Mouse (Mus musculus): ENCODE measurements around the gene Msmp.
"Not testable (repeated sequence)": the region's sequence is repeated elsewhere in the genome, so short reads cannot be mapped to it uniquely, and the experiment has no call there.

Gene Msmp

DNA sequence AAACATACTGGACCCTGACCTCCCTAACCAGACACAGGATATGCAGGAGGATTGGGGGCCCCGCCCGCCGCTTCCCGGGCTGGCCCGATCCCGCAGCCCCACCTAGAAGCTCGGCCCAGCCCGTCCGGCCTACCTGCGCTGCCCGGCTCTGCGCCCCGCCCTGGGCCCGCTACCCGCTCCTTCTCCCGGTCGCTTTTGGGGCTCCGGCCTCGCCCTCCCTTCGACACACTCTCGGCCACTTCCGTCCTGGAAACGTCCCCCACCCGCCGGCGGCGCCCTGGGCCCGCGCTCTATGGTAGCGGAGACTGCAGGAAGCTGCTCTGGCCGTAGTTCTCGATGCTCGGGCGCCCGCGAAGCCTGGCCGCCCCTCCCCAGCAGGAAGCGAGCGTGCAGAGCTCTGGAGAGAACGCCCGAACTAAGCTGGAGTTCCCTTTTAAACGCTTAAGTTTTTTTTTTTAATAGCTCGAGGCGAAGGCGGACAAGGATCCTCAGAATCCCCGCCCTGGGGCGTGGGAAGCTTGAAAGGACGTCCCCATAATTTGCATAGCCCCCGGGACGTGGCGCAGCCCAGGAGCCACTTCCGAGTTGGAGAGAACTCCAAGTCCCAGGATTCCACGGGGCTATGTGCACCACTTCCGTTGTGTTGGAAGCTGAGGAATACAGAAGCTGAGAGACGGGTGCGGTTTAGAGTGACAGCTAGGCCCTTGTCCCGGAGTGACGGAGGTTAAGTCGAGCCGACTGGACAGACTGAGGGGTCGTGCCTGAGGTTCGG, 22.1 kb downstream of the Msmp start, which contains the start of the genes Creb3 and Tln1:
Gene Creb3, plus strand, starts transcription at position 336 of the 772 bp plus-strand sequence.
Gene Tln1, minus strand, starts transcription at position 695 of the 772 bp plus-strand sequence.
- DNase-seq (ENCODE audit: low read depth): peak; percentile 98

DNA sequence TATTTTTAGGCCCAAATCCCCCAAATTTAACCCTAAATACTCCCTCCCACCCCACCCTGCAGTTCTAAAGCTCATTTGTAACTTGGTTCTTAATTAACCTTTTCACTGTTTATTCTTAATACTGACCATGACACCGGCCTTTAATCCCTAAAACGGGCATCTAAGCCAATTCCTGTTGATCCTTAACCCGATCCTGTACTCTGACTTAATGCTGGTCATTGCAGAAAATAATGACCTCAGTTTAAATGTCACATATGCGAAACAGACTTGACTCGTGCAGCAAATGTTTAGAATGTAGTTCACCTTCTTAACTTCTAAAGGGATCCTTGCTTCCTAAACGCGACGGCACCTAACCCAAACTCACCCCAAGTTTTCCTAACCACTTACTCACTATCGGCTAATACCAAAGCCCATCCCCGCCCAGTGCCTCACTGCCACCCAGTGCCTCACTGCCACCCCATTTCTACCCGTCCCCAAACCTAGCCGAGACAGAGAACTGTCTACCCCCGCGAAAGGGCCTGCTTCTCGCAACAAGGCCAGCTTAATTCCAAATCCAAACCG, 22.8 kb downstream of the Msmp start:
- no peak for DNase-seq (ENCODE audit: low read depth)

DNA sequence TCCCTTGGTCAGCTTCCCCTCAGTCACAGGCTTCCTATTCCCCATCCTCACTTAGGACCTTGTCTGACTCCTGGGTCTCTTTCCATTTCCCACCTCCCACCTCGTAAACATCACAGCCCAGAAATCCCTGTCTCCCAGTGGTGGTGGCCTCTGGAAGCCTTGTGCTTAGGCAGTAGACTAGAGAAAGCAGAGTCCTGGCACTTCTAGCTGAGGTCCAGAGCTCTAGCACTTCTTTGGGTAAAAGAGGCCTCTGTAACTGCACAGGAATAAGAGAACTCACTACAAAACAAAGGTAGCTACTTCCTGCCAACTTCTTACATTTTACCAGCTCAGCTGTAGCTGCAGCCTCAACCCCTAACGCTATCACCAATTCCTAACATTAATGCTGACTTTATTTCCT, 23.3 kb downstream of the Msmp start:
- no peak for DNase-seq (ENCODE audit: low read depth)

DNA sequence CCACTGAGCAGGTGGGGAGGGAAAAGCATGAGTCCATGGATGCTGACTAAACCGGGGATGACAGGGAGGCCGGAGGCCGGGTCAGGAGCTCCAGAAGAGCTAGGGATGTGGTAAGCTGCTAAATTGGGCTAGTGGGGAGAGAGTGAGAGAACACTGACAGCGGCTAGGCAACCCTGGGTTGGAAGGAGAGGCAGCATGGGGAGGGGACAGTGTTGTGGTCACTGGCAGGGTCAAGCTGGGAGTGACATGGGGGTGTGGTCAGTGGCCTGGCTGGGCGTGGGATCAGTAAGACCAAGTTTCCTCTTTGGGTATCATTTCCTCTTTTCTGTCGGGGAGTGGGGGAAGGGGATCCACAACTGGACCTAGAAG, 24.1 kb downstream of the Msmp start:
- DNase-seq (ENCODE audit: low read depth): no peak

GRCm38 (mm10) chr4:43559519-43560242, 24.6 kb downstream of the Msmp start:
- no peak for DNase-seq (ENCODE audit: low read depth)

DNA sequence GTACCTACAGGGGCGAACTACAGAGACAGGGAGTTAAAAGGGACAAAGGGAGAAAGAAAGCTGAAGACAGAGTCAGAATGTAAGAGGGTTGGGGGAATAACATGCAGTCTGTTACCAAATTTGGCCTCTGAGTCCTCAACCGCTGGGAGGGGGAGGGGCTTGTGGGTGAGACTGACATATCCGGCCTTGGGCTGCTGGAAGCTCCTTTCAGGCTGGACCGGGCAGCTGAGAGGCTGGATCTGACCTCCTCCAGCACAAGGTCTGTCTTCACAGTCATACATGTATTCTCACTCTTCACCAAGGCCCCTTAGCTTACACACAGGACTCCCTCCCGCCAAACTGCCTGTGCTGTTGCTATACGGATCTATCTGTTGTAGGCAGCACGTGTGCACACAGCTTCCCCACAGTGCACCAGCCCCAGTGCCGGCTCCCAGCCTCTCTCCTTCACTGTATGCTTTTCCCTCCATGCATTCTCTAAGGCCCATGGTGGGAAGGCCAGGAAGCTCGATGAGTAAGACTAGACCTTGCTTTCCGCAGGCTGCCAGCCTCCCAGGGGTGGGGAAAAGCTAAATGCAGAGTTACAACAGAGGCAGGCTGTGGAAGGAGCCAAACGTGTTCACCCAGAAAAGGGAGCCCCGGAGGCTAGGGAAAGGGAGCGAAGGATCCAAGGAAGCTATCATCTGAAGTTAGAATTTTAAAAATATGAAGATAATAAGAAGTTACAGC, 25.5 kb downstream of the Msmp start:
- no peak for DNase-seq (ENCODE audit: low read depth)

GRCm38 (mm10) chr4:43558028-43558630, 26.2 kb downstream of the Msmp start:
- DNase-seq (ENCODE audit: low read depth): no peak

DNA sequence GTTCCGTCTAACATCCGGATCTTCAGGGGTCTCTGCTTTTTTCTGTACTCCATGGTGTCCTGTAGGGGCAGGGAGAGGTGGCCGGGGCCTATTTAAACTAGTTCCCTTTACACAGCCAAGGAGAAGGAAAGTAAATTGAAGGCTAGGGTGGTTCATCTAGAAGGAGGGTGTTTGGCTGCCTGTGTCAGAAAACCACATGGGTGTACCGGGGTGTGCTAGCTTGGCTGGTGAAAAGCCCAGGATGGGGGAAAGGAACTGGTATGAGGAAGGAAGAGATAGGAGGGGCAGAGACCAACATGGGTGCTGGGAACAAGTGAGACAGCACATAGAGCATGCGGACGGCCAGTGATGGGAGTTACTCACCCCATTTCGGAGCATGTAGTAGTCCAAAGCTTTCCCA, 28.4 kb downstream of the Msmp start:
- no peak for DNase-seq (ENCODE audit: low read depth)

DNA sequence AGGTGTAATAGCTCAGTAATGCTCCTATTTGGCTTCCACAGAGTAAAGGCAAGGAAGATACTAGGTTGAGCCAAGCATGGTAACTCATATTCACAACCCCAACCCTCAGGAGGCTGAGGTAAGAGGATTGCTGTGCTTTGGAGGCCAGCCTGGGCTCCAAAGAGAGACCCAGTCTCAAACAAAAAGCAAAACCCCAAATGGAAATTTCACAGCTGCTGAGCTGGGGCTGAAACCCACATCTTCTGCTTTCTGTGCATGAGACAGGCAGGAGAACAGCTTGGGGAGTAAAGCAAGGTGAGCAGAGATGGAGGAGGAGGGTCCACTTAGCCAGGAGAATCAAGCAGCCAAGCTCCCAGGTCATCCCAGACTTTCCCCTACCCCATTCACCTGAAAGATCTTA, 30.4 kb downstream of the Msmp start:
- no peak for DNase-seq (ENCODE audit: low read depth)

GRCm38 (mm10) chr4:43552437-43552836, 31.9 kb downstream of the Msmp start:
- no peak for DNase-seq (ENCODE audit: low read depth)

GRCm38 (mm10) chr4:43551854-43552253, 32.4 kb downstream of the Msmp start:
- not testable (repeated sequence) for DNase-seq (ENCODE audit: low read depth)

GRCm38 (mm10) chr4:43549055-43549454, 35.2 kb downstream of the Msmp start:
- no peak for DNase-seq (ENCODE audit: low read depth)

DNA sequence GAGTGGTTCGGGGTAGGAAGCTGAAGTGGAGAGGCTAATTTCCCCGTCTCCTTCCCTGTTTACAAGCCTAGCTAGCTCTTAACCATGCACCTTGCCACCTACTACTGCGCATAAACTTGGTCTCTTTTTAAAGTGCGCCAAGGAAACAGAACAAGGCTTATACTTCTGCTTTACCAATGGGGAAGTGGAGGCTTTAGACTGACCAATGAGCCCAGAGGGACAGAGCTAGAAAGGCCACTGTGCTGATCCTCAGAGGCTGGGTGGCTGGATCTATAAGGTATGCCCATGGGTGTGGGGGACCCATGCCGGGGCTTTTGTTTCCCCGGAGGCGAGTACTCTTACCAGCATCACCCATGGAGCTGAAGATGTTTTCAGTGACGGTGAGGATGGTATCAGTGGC, 37.1 kb downstream of the Msmp start:
- DNase-seq (ENCODE audit: low read depth): no peak

GRCm38 (mm10) chr4:43546375-43547047, 37.8 kb downstream of the Msmp start:
- DNase-seq (ENCODE audit: low read depth): no peak

DNA sequence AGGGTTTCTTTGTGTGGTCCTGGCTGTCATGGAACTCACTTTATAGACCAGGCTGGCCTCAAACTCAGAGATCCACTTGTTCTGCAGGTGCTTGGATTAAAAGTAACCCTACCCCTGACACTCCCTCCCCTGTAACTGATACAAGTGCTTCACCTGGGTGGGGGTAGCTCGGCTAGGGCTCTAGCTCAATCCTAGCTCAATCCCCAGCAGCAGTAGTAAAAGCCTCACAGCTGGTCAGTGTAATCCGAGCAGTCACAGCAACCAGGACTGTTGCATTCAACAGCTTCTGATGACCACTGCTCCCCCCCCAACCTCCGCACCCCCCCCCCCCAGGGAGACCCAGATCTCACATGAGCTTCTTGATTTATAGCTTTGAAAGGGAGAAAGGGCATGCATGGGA, 42.2 kb downstream of the Msmp start:
- no peak for DNase-seq (ENCODE audit: low read depth)

DNA sequence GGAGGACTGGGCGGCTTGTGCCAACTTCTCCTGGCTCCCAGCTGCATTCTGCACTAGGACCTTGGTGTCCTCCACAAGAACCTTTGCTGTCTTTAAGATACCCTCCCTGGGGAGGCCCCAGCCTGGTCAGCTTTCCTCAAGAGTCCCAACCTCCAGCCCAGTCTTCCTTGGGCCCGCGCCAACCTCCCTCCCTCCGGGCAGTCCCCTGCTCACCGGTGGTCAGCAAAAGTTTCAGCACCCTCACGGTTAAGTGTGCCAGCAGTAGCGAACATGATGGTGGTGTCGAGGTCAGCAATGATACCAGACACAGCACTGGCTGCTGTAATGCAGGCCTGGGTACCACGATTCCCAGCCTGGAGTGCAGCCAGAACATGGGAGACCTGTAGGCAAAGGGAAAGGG, 48.3 kb downstream of the Msmp start:
- DNase-seq (ENCODE audit: low read depth): no peak

GRCm38 (mm10) chr4:43535628-43536027, 48.7 kb downstream of the Msmp start:
- no peak for DNase-seq (ENCODE audit: low read depth)

DNA sequence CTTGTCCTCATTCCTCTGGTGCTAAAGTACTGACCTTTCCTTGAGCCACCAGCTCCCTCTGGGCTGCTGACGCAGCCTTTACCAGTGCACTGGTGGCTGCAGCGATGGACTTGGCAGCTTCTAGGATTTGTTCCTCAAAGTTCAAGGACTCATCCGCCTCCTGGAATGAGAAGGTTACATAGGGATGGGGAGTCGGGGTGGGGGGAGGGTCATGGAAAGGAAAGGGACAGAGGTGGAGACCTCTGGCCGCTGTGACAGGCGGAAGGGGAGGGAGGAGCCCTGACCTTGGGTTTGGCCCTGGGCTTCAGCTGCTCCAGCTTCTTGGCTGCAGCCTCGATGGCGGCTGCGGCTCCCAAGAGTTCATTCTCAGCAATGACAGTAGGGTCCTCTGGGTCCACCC, 51.0 kb downstream of the Msmp start:
- DNase-seq (ENCODE audit: low read depth): no peak
